Mouse (Mus musculus): Measurements from ENCODE around the gene Dio1. TPM values are rescaled to one million over a fixed set of nuclear protein-coding genes. Genes with fewer than 3 reads are reported as not detected.
A peak's percentile ranks its signal among the peaks of the same experiment; 100 is the strongest.

Dio1 gene
- polyA plus RNA-seq, 1 experiment from 2014 or later, result not detected

GRCm38 (mm10) chr4:107254414-107254813 lies 52.6 kb downstream of the Dio1 start:
- H3K9me3 ChIP-seq, result no peaks in the 10 kb centered on the region
- H3K27ac ChIP-seq, result peak overlapping the region; percentile 94
- peak overlapping the region; percentile 70 for H3K4me2 ChIP-seq
- H3K4me3 ChIP-seq, result peak overlapping the region; percentile 78
- no peaks in the 10 kb centered on the region for H3K36me3 ChIP-seq
- ATAC-seq (ENCODE audit: low FRiP score), result no peak
- no peaks in the 10 kb centered on the region for H3K27me3 ChIP-seq
- WGBS, result 9% methylated on average over 3 of the region's 3 CpGs
- peaks cover 36% of the 10 kb centered on the region for H3K4me1 ChIP-seq (replicated peaks)
- peak overlapping the region; percentile 87 for H3K9ac ChIP-seq

GRCm38 (mm10) chr4:107253125-107254091 lies 53.6 kb downstream of the Dio1 start, which contains the start of the genes Lrrc42 and Hspb11:
Gene Lrrc42 (minus strand): TSS chr4:107253532.
Gene Hspb11 (plus strand): TSS chr4:107253593.
- peak; percentile 96 for ATAC-seq (ENCODE audit: low FRiP score)
- H3K4me2 ChIP-seq, result peak within 1 kb of the TSS; percentile 70
- WGBS, result under 1% methylated on average over 94 of the region's 101 CpGs

GRCm38 (mm10) chr4:107252522-107252921 lies 54.4 kb downstream of the Dio1 start:
- peak overlapping the region; percentile 87 for H3K9ac ChIP-seq
- H3K36me3 ChIP-seq, result peaks cover under 1% of the 10 kb centered on the region; the same call in 1 of the 2 replicates
- peak overlapping the region; percentile 94; the same call in 1 of the 2 replicates for H3K27ac ChIP-seq
- peak overlapping the region; percentile 78 for H3K4me3 ChIP-seq
- peak; percentile 4; the same call in 1 of the 2 replicates for ATAC-seq (ENCODE audit: low FRiP score)
- H3K4me1 ChIP-seq (replicated peaks), result peaks cover 49% of the 10 kb centered on the region
- no peaks in the 10 kb centered on the region for H3K9me3 ChIP-seq
- no peaks in the 10 kb centered on the region for H3K27me3 ChIP-seq
- 2% methylated on average over 11 of the region's 11 CpGs for WGBS
- H3K4me2 ChIP-seq, result peak overlapping the region; percentile 62

More at GRCm38 (mm10) chr4:107253125-107254091, 53.6 kb downstream of the Dio1 start, which contains the start of the genes Lrrc42 and Hspb11:
- Histone ChIP-seq H3K27me3 (no peaks in the 10 kb centered on the region), H3K9ac (peak within 1 kb of the TSS; percentile 87), H3K9me3 (no peaks in the 10 kb centered on the region), H3K4me1 (replicated peaks) (peaks cover 44% of the 10 kb centered on the region), H3K27ac (peak within 1 kb of the TSS; percentile 94), H3K36me3 (no peaks in the 10 kb centered on the region), H3K4me3 (peak within 1 kb of the TSS; percentile 78)

- Histone ChIP-seq H3K9ac (no peak overlapping the region), H3K4me1 (replicated peaks) (peaks cover 46% of the 10 kb centered on the region)
- WGBS, result 20% methylated on average over 4 of the region's 4 CpGs
These were observed 56.5 kb downstream of the Dio1 start for GRCm38 (mm10) chr4:107250494-107250893.

GRCm38 (mm10) chr4:107249471-107249870 lies 57.5 kb downstream of the Dio1 start:
- Histone ChIP-seq H3K4me1 (replicated peaks) (peaks cover 40% of the 10 kb centered on the region), H3K9ac (no peak overlapping the region), H3K27ac (no peak overlapping the region), H3K27me3 (no peaks in the 10 kb centered on the region), H3K36me3 (peaks cover 10% of the 10 kb centered on the region), H3K4me3 (no peak overlapping the region), H3K4me2 (no peak overlapping the region), H3K9me3 (no peaks in the 10 kb centered on the region)
- ATAC-seq (ENCODE audit: low FRiP score), result no peak
- 41% methylated on average over 2 of the region's 2 CpGs for WGBS

More at GRCm38 (mm10) chr4:107250494-107250893, 56.5 kb downstream of the Dio1 start:
- Histone ChIP-seq H3K4me3 (no peak overlapping the region), H3K27me3 (no peaks in the 10 kb centered on the region), H3K27ac (no peak overlapping the region), H3K9me3 (no peaks in the 10 kb centered on the region), H3K4me2 (no peak overlapping the region), H3K36me3 (peaks cover 10% of the 10 kb centered on the region)
- ATAC-seq (ENCODE audit: low FRiP score), result no peak

- Histone ChIP-seq H3K9me3 (no peaks in the 10 kb centered on the region), H3K4me1 (replicated peaks) (peaks cover 45% of the 10 kb centered on the region), H3K4me3 (no peak overlapping the region), H3K36me3 (peaks cover 16% of the 10 kb centered on the region), H3K27me3 (no peaks in the 10 kb centered on the region), H3K9ac (no peak overlapping the region), H3K4me2 (no peak overlapping the region), H3K27ac (no peak overlapping the region)
- WGBS, result 84% methylated on average over 3 of the region's 3 CpGs
- ATAC-seq (ENCODE audit: low FRiP score), result no peak
These were observed 58.9 kb downstream of the Dio1 start for GRCm38 (mm10) chr4:107248061-107248460.

- Histone ChIP-seq H3K4me2 (no peak overlapping the region), H3K27me3 (no peaks in the 10 kb centered on the region), H3K36me3 (peaks cover 22% of the 10 kb centered on the region), H3K4me1 (replicated peaks) (peaks cover 40% of the 10 kb centered on the region), H3K9me3 (no peaks in the 10 kb centered on the region), H3K4me3 (no peak overlapping the region), H3K9ac (no peak overlapping the region), H3K27ac (no peak overlapping the region)
- WGBS, result 89% methylated on average over 9 of the region's 9 CpGs
- no peak for ATAC-seq (ENCODE audit: low FRiP score)
These were observed 59.9 kb downstream of the Dio1 start for GRCm38 (mm10) chr4:107247110-107247509.

- Histone ChIP-seq H3K4me2 (no peak overlapping the region), H3K27me3 (no peaks in the 10 kb centered on the region), H3K36me3 (peaks cover 32% of the 10 kb centered on the region), H3K9ac (no peak overlapping the region), H3K9me3 (no peaks in the 10 kb centered on the region), H3K4me3 (no peak overlapping the region), H3K4me1 (replicated peaks) (peaks cover 33% of the 10 kb centered on the region), H3K27ac (no peak overlapping the region)
- WGBS, result 79% methylated on average over 1 of the region's 1 CpGs
- ATAC-seq (ENCODE audit: low FRiP score), result no peak
These were observed 60.9 kb downstream of the Dio1 start for GRCm38 (mm10) chr4:107246040-107246439.

- no peak for ATAC-seq (ENCODE audit: low FRiP score)
- Histone ChIP-seq H3K9ac (no peak overlapping the region), H3K27me3 (no peaks in the 10 kb centered on the region), H3K27ac (no peak overlapping the region), H3K4me1 (replicated peaks) (peaks cover 29% of the 10 kb centered on the region), H3K4me2 (no peak overlapping the region), H3K36me3 (peaks cover 39% of the 10 kb centered on the region), H3K4me3 (no peak overlapping the region), H3K9me3 (no peaks in the 10 kb centered on the region)
- 84% methylated on average over 2 of the region's 2 CpGs for WGBS
These were observed 61.6 kb downstream of the Dio1 start for GRCm38 (mm10) chr4:107245368-107245767.

- H3K4me2 ChIP-seq, result no peak overlapping the region
- WGBS, result 70% methylated on average over 6 of the region's 6 CpGs
- ATAC-seq (ENCODE audit: low FRiP score), result no peak
- peaks cover 54% of the 10 kb centered on the region for H3K36me3 ChIP-seq
- peaks cover 13% of the 10 kb centered on the region for H3K4me1 ChIP-seq (replicated peaks)
- peak overlapping the region; percentile 10; the same call in 1 of the 2 replicates for H3K9ac ChIP-seq
- H3K9me3 ChIP-seq, result no peaks in the 10 kb centered on the region
- H3K27ac ChIP-seq, result peak overlapping the region; percentile 49; the same call in 1 of the 2 replicates
- H3K4me3 ChIP-seq, result no peak overlapping the region
- H3K27me3 ChIP-seq, result no peaks in the 10 kb centered on the region
These were observed 63.3 kb downstream of the Dio1 start for GRCm38 (mm10) chr4:107243365-107244333.
